ENCODE assay signal across 10 mouse cellular contexts in the genomic region with DNA sequence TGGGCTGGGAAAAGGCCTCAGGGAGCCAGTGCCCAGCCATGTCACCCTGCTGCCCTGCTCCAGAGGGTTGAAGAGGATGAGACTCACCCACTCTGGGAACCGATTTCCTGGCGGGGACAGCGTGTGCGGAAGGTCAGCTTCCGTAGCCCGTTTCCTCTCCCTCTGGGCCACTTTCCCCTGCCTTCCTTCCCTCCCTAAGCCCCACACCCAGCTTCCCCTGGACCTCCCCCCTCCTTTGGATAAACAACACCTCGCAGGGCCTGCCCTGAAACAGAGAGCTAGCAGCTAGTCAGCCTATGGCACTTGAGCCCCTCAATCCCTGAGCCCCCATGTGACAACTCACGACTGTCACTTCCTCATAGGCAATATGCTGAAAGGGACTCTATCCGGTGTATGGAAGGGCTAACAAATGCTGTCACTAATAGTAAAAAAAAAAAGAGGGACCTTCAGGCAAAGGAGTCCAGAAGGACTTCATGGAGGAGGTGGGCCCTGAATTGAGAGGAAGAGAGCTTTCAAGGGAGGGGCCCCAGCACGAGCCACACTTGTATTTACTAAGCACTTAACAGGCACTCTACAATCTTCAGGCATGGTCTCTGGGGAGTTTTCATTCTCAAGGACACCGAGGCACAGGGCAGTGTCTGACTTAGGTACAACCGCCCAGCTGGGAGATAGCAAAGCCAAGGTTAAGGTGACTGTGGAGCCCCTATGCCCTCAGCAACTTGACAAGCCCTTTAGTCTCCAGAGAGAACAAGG. TPM values are rescaled to one million over a fixed set of nuclear protein-coding genes. Genes with fewer than 3 reads are reported as not detected.
DNase-seq lines count a peak whose midpoint lies in the region; ATAC-seq and TF ChIP-seq lines count a peak whose summit lies in the region.
"Had no signal": no experiment of that assay in that cellular context is flagged by ENCODE, and none has a peak within 500 bp of the region (broad histone marks: within the 10 kb centered on the region; RNA-seq: fewer than 3 reads in every experiment).

No protein-coding gene starts in this region.

- ATAC-seq in embryonic facial prominence, embryonic 13.5 days (ENCODE audit: insufficient number of reproducible peaks, insufficient read depth, low FRiP score, low TSS enrichment, low read depth), result no peak
- ATAC-seq in kidney, embryonic 16.5 days (ENCODE audit: low FRiP score, low TSS enrichment), result peak; percentile 13; the same call in 1 of the 2 replicates

- H3K27ac ChIP-seq in gastrocnemius, adult 2 months, result peak overlapping the region; percentile 38
- H3K27ac ChIP-seq in embryonic facial prominence, embryonic 13.5 days, result no peak overlapping the region
- H3K27ac ChIP-seq in kidney, embryonic 16.5 days (ENCODE audit: low read length), result peak overlapping the region; percentile 59; the same call in 1 of the 2 replicates
- H3K27ac ChIP-seq: forebrain, embryonic 12.5 days had no signal

- peak overlapping the region; percentile 44; the same call in 1 of the 2 replicates for H3K9ac ChIP-seq in embryonic facial prominence, embryonic 13.5 days
- H3K9ac ChIP-seq in kidney, embryonic 16.5 days (replicated peaks; ENCODE audit: low read length), result peak overlapping the region; percentile 28; the same call in 1 of the 2 replicates
- H3K9ac ChIP-seq: forebrain, embryonic 12.5 days had no signal

- 43% methylated on average over 12 of the region's 12 CpGs for WGBS in embryonic facial prominence, embryonic 13.5 days
- 35% methylated on average over 12 of the region's 12 CpGs for WGBS in kidney, embryonic 16.5 days

- H3K4me1 ChIP-seq in embryonic facial prominence, embryonic 13.5 days, result peaks cover 20% of the 10 kb centered on the region
- peaks cover 22% of the 10 kb centered on the region; the same call in 1 of the 2 replicates for H3K4me1 ChIP-seq in kidney, embryonic 16.5 days (ENCODE audit: insufficient read depth, low read length)

- DNase-seq in gastrocnemius, adult 2 months, result no peak
- no peak for DNase-seq in gastrocnemius, adult 8-10 months (ENCODE audit: low spot score in 2 of 2)
- peak; percentile 42 for DNase-seq in lung, postnatal 14 days
- no peak for DNase-seq in retina, embryonic 14.5 days (ENCODE audit: low spot score)
- DNase-seq in cerebellum, adult 11 months, result no peak
- no peak for DNase-seq in cerebellum, adult 11-12 months
- DNase-seq: adrenal gland, postnatal 25 days had no signal

- H3K4me3 ChIP-seq in gastrocnemius, adult 2 months, result peak overlapping the region; percentile 46
- no peak overlapping the region for H3K4me3 ChIP-seq in embryonic facial prominence, embryonic 13.5 days
- 0 out of 2 replicates have a peak overlapping the region, but pooled peaks have one; percentile 12 for H3K4me3 ChIP-seq in kidney, embryonic 16.5 days (ENCODE audit: low read length)
- H3K4me3 ChIP-seq: forebrain, embryonic 12.5 days had no signal

- no peak overlapping the region for H3K4me2 ChIP-seq in embryonic facial prominence, embryonic 13.5 days
- H3K4me2 ChIP-seq in kidney, embryonic 16.5 days (replicated peaks; ENCODE audit: low read depth, low read length), result peak overlapping the region; percentile 17; the same call in 1 of the 2 replicates
- H3K4me2 ChIP-seq: forebrain, embryonic 12.5 days had no signal

- H3K27me3 ChIP-seq in embryonic facial prominence, embryonic 13.5 days, result no peaks in the 10 kb centered on the region
- no peaks in the 10 kb centered on the region for H3K27me3 ChIP-seq in kidney, embryonic 16.5 days (ENCODE audit: insufficient read depth, low read length)
- H3K27me3 ChIP-seq: forebrain, embryonic 12.5 days had no signal

- H3K36me3 ChIP-seq in embryonic facial prominence, embryonic 13.5 days, result no peaks in the 10 kb centered on the region
- H3K36me3 ChIP-seq in kidney, embryonic 16.5 days (ENCODE audit: insufficient read depth, low read length), result no peaks in the 10 kb centered on the region
- H3K36me3 ChIP-seq: forebrain, embryonic 12.5 days had no signal

- H3K9me3 ChIP-seq in embryonic facial prominence, embryonic 13.5 days, result no peaks in the 10 kb centered on the region
- no peaks in the 10 kb centered on the region for H3K9me3 ChIP-seq in kidney, embryonic 16.5 days (ENCODE audit: low read length)
- H3K9me3 ChIP-seq: forebrain, embryonic 12.5 days had no signal

- no peak for TF ChIP-seq CTCF in gastrocnemius, adult 2 months (IDR thresholded peaks at IDR 0.05)

- intact Hi-C loops in gastrocnemius, adult 2 months (cut with DNase I), result loop anchor here (10.0 kb wide), 1 partner anchor 340 kb away; no protein-coding TSS in a partner anchor

RNA-seq across cellular contexts. Expression of gene Myo7a, which starts 34.6 kb away (rescaled TPM):
- total RNA-seq in gastrocnemius, adult 2 months (2021), result 1 to 10 TPM; 1.4 to 3.0 TPM
- total RNA-seq in gastrocnemius, adult 8-10 months (2022), result 1 to 10 TPM; 1.3 to 2.9 (median 2.2) TPM
- polyA plus RNA-seq in embryonic facial prominence, embryonic 13.5 days (2015; fragmentation: Nextera tagmentation; extraction: Ambion mirVana), result 10.2 and 10.5 TPM in 2 replicates
- 15.2 and 18.5 TPM in 2 replicates for polyA plus RNA-seq in kidney, embryonic 16.5 days (2015; fragmentation: Nextera tagmentation; extraction: Ambion mirVana)
